Mouse (Mus musculus) midbrain, postnatal 0 days (tissue): Measurements from ENCODE around the gene Kcnma1. TPM values are rescaled to one million over a fixed set of nuclear protein-coding genes. Genes with fewer than 3 reads are reported as not detected.
A peak's percentile ranks its signal among the peaks of the same experiment; 100 is the strongest.

Experiments used
- ATAC-seq: fragments of 200-750 bp; cut with Nextera tagmentation; 2 replicates; pipeline ENCODE4 v1.8.0; 2017; ENCODE audit warnings: moderate number of reproducible peaks, mild to moderate bottlenecking, moderate TSS enrichment, moderate library complexity; ENCODE audit not compliant: low FRiP score
- DNase-seq: peaks from one replicate; pipeline ENCODE4 v3.0.0-alpha.2; 2015; ENCODE audit warnings: low spot score
- H3K27ac ChIP-seq: fragments of 300-500 bp; sonication (generic); 2 replicates; pipeline ENCODE4 v1.5.1; 2014; ENCODE audit warnings: low read depth, mild to moderate bottlenecking, low read length, mixed read lengths
- H3K27me3 ChIP-seq: fragments of 300-500 bp; sonication (generic); 2 replicates; pipeline ENCODE4 v1.6.1; 2014; ENCODE audit warnings: low read length, control low read depth, mixed read lengths; ENCODE audit not compliant: insufficient read depth
- H3K36me3 ChIP-seq: fragments of 300-500 bp; sonication (generic); 2 replicates; pipeline ENCODE4 v1.6.1; 2014; ENCODE audit warnings: low read length, control low read depth, mixed read lengths; ENCODE audit not compliant: insufficient read depth
- H3K4me1 ChIP-seq: fragments of 300-500 bp; sonication (generic); 2 replicates; pipeline ENCODE4 v1.6.1; 2014; ENCODE audit warnings: mild to moderate bottlenecking, control low read depth, antibody characterized with exemption, low read length, mixed read lengths; ENCODE audit not compliant: insufficient read depth
- H3K4me2 ChIP-seq: fragments of 300-500 bp; sonication (generic); 2 replicates; pipeline ENCODE4 v1.6.1; 2014; ENCODE audit warnings: low read depth, mild to moderate bottlenecking, low read length, mixed read lengths; ENCODE audit not compliant: poor library complexity, severe bottlenecking
- H3K4me3 ChIP-seq: fragments of 300-500 bp; sonication (generic); 2 replicates; pipeline ENCODE4 v1.5.1; 2014; ENCODE audit warnings: low read depth, mild to moderate bottlenecking, low read length, moderate library complexity
- H3K9ac ChIP-seq: fragments of 300-500 bp; sonication (generic); replicated peaks from 2 replicates; pipeline ENCODE4 v1.6.1; 2014; ENCODE audit warnings: mild to moderate bottlenecking, low read length, moderate library complexity, mixed read lengths; ENCODE audit not compliant: poor library complexity, severe bottlenecking
- H3K9me3 ChIP-seq: fragments of 300-500 bp; sonication (generic); 2 replicates; pipeline ENCODE4 v1.6.1; 2016; ENCODE audit warnings: low read length, control low read depth
- CTCF ChIP-seq: IDR thresholded peaks from 2 replicates; pipeline ENCODE4 v1.5.1; 2016; ENCODE audit warnings: antibody characterized with exemption, mild to moderate bottlenecking
- WGBS: fragments of 180-500 bp; shearing (Covaris S2); extraction: QIAGEN DNeasy Blood & Tissue Kit; methylation state at CpG from one replicate; pipeline ENCODE4 v1.1.7; 2014; 5-methylcytosine and 5-hydroxymethylcytosine counted together
- polyA plus RNA-seq: library from polyadenylated mRNA; unstranded; fragments of >200 nt; fragmentation: Nextera tagmentation; extraction: Ambion mirVana; gene quantifications from 2 replicates; pipeline ENCODE4 v1.2.1, GENCODE M21; 2015
- total RNA-seq: library from RNA; depleted of rRNA; stranded (reverse); fragments of >200 nt; gene quantifications from 2 replicates; pipeline ENCODE4 v1.2.3, GENCODE M21; 2014

The Kcnma1 gene
- total and polyA plus RNA-seq, 2 experiments from 2014 or later, result 20.6 to 45.7 TPM

- H3K36me3 ChIP-seq, result no peaks in the 10 kb centered on the region
- no peak overlapping the region for H3K27ac ChIP-seq
- no peaks in the 10 kb centered on the region for H3K27me3 ChIP-seq
- no peak overlapping the region for H3K4me3 ChIP-seq
- ATAC-seq (no peak), DNase-seq (peak; percentile 50)
- H3K4me2 ChIP-seq, result no peak overlapping the region
- no peak; the same call in 1 of the 2 replicates for TF ChIP-seq CTCF
- no peak overlapping the region for H3K9ac ChIP-seq
- H3K9me3 ChIP-seq, result no peaks in the 10 kb centered on the region
- 11% methylated on average over 11 of the region's 11 CpGs for WGBS
- no peaks in the 10 kb centered on the region for H3K4me1 ChIP-seq
Measured at GRCm38 (mm10) chr14:24035486-24036207, 21.4 kb upstream of the Kcnma1 start.

- no peaks in the 10 kb centered on the region for H3K4me1 ChIP-seq
- no peaks in the 10 kb centered on the region for H3K27me3 ChIP-seq
- no peak overlapping the region for H3K4me3 ChIP-seq
- ATAC-seq (no peak), DNase-seq (peak; percentile 20)
- no peak for TF ChIP-seq CTCF
- WGBS, result 84% methylated on average over 7 of the region's 7 CpGs
- no peak overlapping the region for H3K9ac ChIP-seq
- H3K27ac ChIP-seq, result no peak overlapping the region
- H3K36me3 ChIP-seq, result no peaks in the 10 kb centered on the region
- 0 out of 2 replicates have a peak, but pooled peaks cover under 1% of the 10 kb centered on the region for H3K9me3 ChIP-seq
- H3K4me2 ChIP-seq, result no peak overlapping the region
Measured at GRCm38 (mm10) chr14:24032876-24033389, 18.6 kb upstream of the Kcnma1 start.

GRCm38 (mm10) chr14:24032201-24032600, 17.9 kb upstream of the Kcnma1 start:
- Histone ChIP-seq H3K4me2 (no peak overlapping the region), H3K9ac (no peak overlapping the region), H3K27ac (no peak overlapping the region), H3K27me3 (no peaks in the 10 kb centered on the region), H3K4me1 (no peaks in the 10 kb centered on the region), H3K9me3 (0 out of 2 replicates have a peak, but pooled peaks cover 2% of the 10 kb centered on the region), H3K4me3 (no peak overlapping the region), H3K36me3 (no peaks in the 10 kb centered on the region)
- DNase-seq, result peak; percentile 31
- 60% methylated on average over 3 of the region's 3 CpGs for WGBS
- no peak for ATAC-seq
- TF ChIP-seq CTCF, result no peak

- no peak for TF ChIP-seq CTCF
- Histone ChIP-seq H3K27me3 (no peaks in the 10 kb centered on the region), H3K4me3 (no peak overlapping the region), H3K9ac (no peak overlapping the region), H3K27ac (no peak overlapping the region), H3K9me3 (no peaks in the 10 kb centered on the region), H3K36me3 (no peaks in the 10 kb centered on the region), H3K4me2 (no peak overlapping the region), H3K4me1 (no peaks in the 10 kb centered on the region)
- WGBS, result 79% methylated on average over 4 of the region's 4 CpGs
- ATAC-seq, result no peak
- no peak for DNase-seq
Measured at GRCm38 (mm10) chr14:24020718-24021117, 6.4 kb upstream of the Kcnma1 start.

- Histone ChIP-seq H3K9ac (no peak overlapping the region), H3K9me3 (no peaks in the 10 kb centered on the region), H3K4me1 (no peaks in the 10 kb centered on the region), H3K4me2 (no peak overlapping the region), H3K27ac (no peak overlapping the region), H3K4me3 (no peak overlapping the region), H3K27me3 (no peaks in the 10 kb centered on the region; the same call in 1 of the 2 replicates), H3K36me3 (no peaks in the 10 kb centered on the region)
- DNase-seq (peak; percentile 12), ATAC-seq (no peak)
- WGBS, result 74% methylated on average over 1 of the region's 1 CpGs
- TF ChIP-seq CTCF, result peak; percentile 68
Measured at GRCm38 (mm10) chr14:24009978-24010377, 4.3 kb downstream of the Kcnma1 start.

- H3K4me2 ChIP-seq, result no peak overlapping the region
- H3K4me3 ChIP-seq, result no peak overlapping the region
- peak; percentile 100 for TF ChIP-seq CTCF
- DNase-seq, result peak; percentile 89
- H3K9ac ChIP-seq, result no peak overlapping the region
- H3K36me3 ChIP-seq, result no peaks in the 10 kb centered on the region
- no peaks in the 10 kb centered on the region for H3K9me3 ChIP-seq
- H3K27ac ChIP-seq, result no peak overlapping the region
- no peaks in the 10 kb centered on the region; the same call in 1 of the 2 replicates for H3K27me3 ChIP-seq
- 8% methylated on average over 7 of the region's 7 CpGs for WGBS
- H3K4me1 ChIP-seq, result no peaks in the 10 kb centered on the region
- no peak for ATAC-seq
Measured at GRCm38 (mm10) chr14:24008252-24008651, 6.0 kb downstream of the Kcnma1 start.
